Mouse (Mus musculus): ENCODE data around the gene Tspan31. TPM values are rescaled to one million over a fixed set of nuclear protein-coding genes. Genes with fewer than 3 reads are reported as not detected.
A peak's percentile ranks its signal among the peaks of the same experiment; 100 is the strongest.

Tspan31 gene
- total and polyA plus RNA-seq, 2 experiments from 2014 or later, result 98.1 to 105 TPM

DNA sequence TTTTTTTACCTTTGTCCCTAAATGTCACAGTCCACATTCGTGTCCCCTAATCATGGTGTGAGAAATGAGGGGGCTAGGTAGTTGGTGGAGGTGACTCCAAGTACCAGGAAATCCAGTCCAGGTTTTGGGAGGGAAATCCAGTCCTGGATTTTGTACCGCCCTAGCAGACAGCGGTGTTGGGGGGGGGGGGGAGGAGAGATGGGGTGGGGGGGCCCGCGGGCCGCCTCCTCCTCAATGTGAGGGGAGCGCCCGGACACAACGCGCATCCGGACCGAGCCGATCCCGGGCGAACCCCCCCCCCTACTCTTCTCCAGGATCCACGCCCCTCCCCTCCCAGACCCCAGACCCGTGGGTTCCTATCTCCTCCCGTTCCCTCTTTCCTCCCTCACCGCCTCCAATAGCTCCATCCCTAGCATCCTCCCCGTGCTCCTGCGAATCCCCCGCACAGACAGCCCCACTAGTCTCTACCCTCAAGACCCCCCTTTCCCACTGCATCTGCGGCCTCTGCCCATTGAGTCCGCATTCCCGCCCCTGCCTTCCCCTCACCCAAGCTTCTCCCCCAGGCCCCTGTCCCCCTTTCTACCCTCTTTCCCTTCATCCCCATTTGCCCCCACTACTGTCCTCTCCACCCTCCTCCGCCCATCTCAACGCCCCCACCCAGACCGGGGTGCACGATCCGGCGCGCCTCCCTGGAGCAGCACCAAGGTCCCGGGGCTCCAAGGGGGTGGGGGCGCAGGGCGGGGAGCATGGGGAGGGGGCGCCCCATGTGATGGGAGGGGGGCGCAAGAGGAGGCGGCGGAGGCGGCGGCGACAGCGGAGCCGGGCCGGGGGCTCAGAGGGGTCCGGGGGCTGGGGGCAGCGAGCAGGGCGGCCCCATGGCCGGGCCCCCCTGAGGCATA, 8.9 kb upstream of the Tspan31 start:
- Histone ChIP-seq H3K9me3 (ENCODE audit: low read length) (no peaks in the 10 kb centered on the region), H3K36me3 (ENCODE audit: insufficient read depth) (peaks cover 9% of the 10 kb centered on the region; the same call in 1 of the 2 replicates), H3K4me1 (ENCODE audit: insufficient read depth) (peaks cover 25% of the 10 kb centered on the region), H3K4me2 (ENCODE audit: low read depth) (peak overlapping the region; percentile 97), H3K4me3 (ENCODE audit: low read depth, low read length) (peak overlapping the region; percentile 87), H3K9ac (peak overlapping the region; percentile 90), H3K27me3 (ENCODE audit: insufficient read depth, low read length) (peaks cover 4% of the 10 kb centered on the region; the same call in 1 of the 2 replicates), H3K27ac (ENCODE audit: low read depth, low read length) (peak overlapping the region; percentile 89)
- no peak for TF ChIP-seq CTCF (IDR thresholded peaks at IDR 0.05; ENCODE audit: low read depth)
- peak; percentile 92 for DNase-seq
- WGBS, result under 1% methylated on average over 28 of the region's 49 CpGs
- peak; percentile 75 for ATAC-seq

DNA sequence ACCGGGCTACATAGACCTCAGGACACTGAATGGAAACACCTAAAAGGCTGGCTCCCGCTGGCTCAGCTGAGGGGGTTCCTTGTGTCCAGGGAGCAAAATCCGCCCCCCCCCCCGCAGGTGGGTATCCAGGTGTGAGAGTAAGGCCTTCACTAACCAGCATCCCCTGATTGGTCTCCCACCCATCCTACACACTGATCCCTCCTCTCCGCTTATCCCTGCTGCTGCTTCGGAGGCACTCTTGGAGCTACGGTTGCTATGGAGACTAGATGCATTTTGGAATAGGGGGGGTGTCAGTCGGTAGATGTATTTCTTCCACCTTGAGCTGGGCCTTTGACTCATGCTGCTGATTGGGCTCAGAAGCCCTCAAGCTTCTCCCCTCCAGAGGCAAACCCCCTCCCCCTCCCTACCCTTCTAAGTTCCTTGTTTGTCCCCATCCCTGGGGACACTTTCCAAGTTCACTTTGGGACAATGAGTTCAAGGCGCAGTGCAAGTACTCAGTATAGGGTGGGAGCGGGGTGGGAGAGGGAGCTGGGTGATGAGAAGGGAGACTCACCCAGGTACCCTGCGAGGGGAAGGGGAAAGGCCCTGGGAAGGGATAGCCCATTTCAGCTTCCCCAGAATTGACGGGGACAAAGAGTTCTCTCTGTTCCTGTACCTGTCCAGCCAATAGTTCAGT, 8.1 kb upstream of the Tspan31 start:
- H3K9me3 ChIP-seq (ENCODE audit: low read length), result no peaks in the 10 kb centered on the region
- H3K9ac ChIP-seq, result peak overlapping the region; percentile 90
- H3K36me3 ChIP-seq (ENCODE audit: insufficient read depth), result peaks cover 6% of the 10 kb centered on the region; the same call in 1 of the 2 replicates
- peaks cover 25% of the 10 kb centered on the region for H3K4me1 ChIP-seq (ENCODE audit: insufficient read depth)
- TF ChIP-seq CTCF (IDR thresholded peaks at IDR 0.05; ENCODE audit: low read depth), result no peak
- H3K4me3 ChIP-seq (ENCODE audit: low read depth, low read length), result peak overlapping the region; percentile 87
- peak; percentile 80 for DNase-seq
- peaks cover 4% of the 10 kb centered on the region; the same call in 1 of the 2 replicates for H3K27me3 ChIP-seq (ENCODE audit: insufficient read depth, low read length)
- H3K4me2 ChIP-seq (ENCODE audit: low read depth), result peak overlapping the region; percentile 97
- ATAC-seq, result peak; percentile 76
- WGBS, result 2% methylated on average over 12 of the region's 12 CpGs
- peak overlapping the region; percentile 89 for H3K27ac ChIP-seq (ENCODE audit: low read depth, low read length)

DNA sequence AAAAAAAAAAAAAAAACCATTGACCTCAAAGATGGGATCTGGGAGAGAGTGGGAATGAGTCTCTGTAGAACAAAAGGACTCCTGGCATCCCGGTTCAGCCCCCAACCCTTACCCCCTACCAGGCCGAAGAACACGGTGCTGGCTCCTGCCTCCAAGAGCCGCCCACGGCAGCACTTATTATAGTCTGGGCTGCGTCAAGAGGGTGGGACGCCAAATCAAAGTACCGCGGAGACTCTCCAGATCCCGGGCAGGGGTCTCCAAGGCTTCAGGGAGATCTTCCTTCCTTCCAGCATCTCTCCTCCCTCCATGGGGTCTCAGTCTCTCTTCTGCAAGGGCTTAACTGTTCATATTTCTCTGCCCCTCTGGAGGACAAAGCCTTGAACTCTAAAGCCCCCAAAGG, 7.5 kb upstream of the Tspan31 start:
- H3K4me2 ChIP-seq (ENCODE audit: low read depth), result peak overlapping the region; percentile 97
- H3K4me3 ChIP-seq (ENCODE audit: low read depth, low read length), result peak overlapping the region; percentile 87
- peak overlapping the region; percentile 90 for H3K9ac ChIP-seq
- peaks cover 20% of the 10 kb centered on the region for H3K4me1 ChIP-seq (ENCODE audit: insufficient read depth)
- 6% methylated on average over 10 of the region's 10 CpGs for WGBS
- no peaks in the 10 kb centered on the region; the same call in 1 of the 2 replicates for H3K36me3 ChIP-seq (ENCODE audit: insufficient read depth)
- DNase-seq (no peak), ATAC-seq (peak; percentile 4)
- no peaks in the 10 kb centered on the region for H3K27me3 ChIP-seq (ENCODE audit: insufficient read depth, low read length)
- no peak for TF ChIP-seq CTCF (IDR thresholded peaks at IDR 0.05; ENCODE audit: low read depth)
- peak overlapping the region; percentile 89 for H3K27ac ChIP-seq (ENCODE audit: low read depth, low read length)
- H3K9me3 ChIP-seq (ENCODE audit: low read length), result no peaks in the 10 kb centered on the region

DNA sequence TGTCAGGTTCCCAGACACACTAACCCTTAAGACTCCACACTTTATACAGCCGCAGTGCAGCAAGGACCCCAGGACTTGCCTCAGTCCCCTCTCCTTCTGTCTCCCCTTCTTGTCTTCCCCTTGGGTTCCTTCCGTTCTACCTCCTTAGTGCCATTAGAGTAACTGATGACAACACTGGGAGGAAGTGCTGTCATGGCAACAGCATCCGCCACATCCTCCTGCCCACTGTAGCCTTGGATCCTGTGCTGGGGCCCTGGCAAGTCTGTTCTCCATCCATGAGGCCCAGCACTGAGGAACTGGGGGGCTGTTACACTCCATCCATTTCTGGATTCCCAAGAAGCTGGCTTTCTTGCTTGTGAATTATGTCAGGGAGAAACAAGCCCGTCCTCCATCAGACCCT, 6.0 kb upstream of the Tspan31 start:
- TF ChIP-seq CTCF (IDR thresholded peaks at IDR 0.05; ENCODE audit: low read depth), result no peak
- ATAC-seq, result no peak
- Histone ChIP-seq H3K9me3 (ENCODE audit: low read length) (no peaks in the 10 kb centered on the region), H3K36me3 (ENCODE audit: insufficient read depth) (no peaks in the 10 kb centered on the region), H3K27me3 (ENCODE audit: insufficient read depth, low read length) (no peaks in the 10 kb centered on the region), H3K27ac (ENCODE audit: low read depth, low read length) (0 out of 2 replicates have a peak overlapping the region, but pooled peaks have one; percentile 4), H3K4me3 (ENCODE audit: low read depth, low read length) (no peak overlapping the region), H3K4me1 (ENCODE audit: insufficient read depth) (0 out of 2 replicates have a peak, but pooled peaks cover 9% of the 10 kb centered on the region), H3K9ac (no peak overlapping the region), H3K4me2 (ENCODE audit: low read depth) (0 out of 2 replicates have a peak overlapping the region, but pooled peaks have one; percentile 10)
- 39% methylated on average over 4 of the region's 4 CpGs for WGBS
- DNase-seq, result no peak

DNA sequence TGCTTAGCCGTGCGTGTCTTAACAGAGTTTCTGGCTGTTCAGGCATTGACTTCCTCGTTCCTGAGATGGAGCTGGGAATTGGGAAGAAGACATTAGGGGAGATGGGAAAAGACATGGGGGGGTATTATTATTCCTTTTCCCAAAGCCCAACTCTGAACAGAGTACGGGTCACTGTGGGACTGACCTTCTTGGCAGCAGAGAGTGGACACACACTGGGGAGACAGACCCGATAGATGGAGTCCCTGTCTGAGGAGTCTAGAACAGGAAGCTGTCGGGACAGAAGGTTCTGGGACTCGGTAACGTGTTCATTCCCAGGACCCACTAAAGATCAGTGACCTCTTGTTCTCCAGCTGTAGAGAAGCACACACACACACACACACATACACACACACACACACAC, 5.6 kb upstream of the Tspan31 start:
- Histone ChIP-seq H3K4me2 (ENCODE audit: low read depth) (no peak overlapping the region), H3K4me1 (ENCODE audit: insufficient read depth) (0 out of 2 replicates have a peak, but pooled peaks cover 8% of the 10 kb centered on the region), H3K36me3 (ENCODE audit: insufficient read depth) (no peaks in the 10 kb centered on the region), H3K9me3 (ENCODE audit: low read length) (no peaks in the 10 kb centered on the region), H3K4me3 (ENCODE audit: low read depth, low read length) (no peak overlapping the region), H3K27ac (ENCODE audit: low read depth, low read length) (no peak overlapping the region), H3K9ac (no peak overlapping the region), H3K27me3 (ENCODE audit: insufficient read depth, low read length) (no peaks in the 10 kb centered on the region)
- 76% methylated on average over 8 of the region's 8 CpGs for WGBS
- no peak for TF ChIP-seq CTCF (IDR thresholded peaks at IDR 0.05; ENCODE audit: low read depth)
- ATAC-seq (no peak), DNase-seq (no peak)

DNA sequence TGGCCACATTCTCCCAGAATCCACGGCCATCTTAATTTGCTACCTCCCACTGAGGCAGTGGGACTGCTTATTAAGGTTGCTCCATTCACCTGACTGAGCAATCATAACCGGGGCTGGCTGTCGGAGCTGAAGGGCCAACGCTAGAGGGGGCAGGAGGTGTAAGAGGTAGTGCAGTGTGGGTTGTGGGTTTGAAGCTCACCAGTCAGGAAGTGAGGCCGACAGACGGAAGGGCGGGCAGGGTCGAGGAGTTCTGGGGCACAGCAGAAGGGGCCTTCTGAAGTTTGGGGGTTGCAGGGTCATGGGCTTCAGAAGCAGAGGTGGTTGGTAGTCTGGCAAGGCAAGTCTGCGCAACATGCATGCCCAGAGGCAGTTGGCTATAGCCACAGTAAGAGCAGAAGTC, 5.0 kb upstream of the Tspan31 start, which contains the start of gene Agap2:
Agap2 (plus strand) TSS at position 205 of the 400 bp plus-strand sequence.
- H3K9me3 ChIP-seq (ENCODE audit: low read length), result no peaks in the 10 kb centered on the region
- H3K4me2 ChIP-seq (ENCODE audit: low read depth), result 0 out of 2 replicates have a peak within 1 kb of the TSS, but pooled peaks have one; percentile 10
- H3K4me1 ChIP-seq (ENCODE audit: insufficient read depth), result 0 out of 2 replicates have a peak, but pooled peaks cover 8% of the 10 kb centered on the region
- H3K9ac ChIP-seq, result no peak within 1 kb of the TSS
- 0 out of 2 replicates have a peak within 1 kb of the TSS, but pooled peaks have one; percentile 4 for H3K27ac ChIP-seq (ENCODE audit: low read depth, low read length)
- DNase-seq (no peak), ATAC-seq (no peak)
- no peak for TF ChIP-seq CTCF (IDR thresholded peaks at IDR 0.05; ENCODE audit: low read depth)
- H3K36me3 ChIP-seq (ENCODE audit: insufficient read depth), result no peaks in the 10 kb centered on the region
- H3K27me3 ChIP-seq (ENCODE audit: insufficient read depth, low read length), result no peaks in the 10 kb centered on the region
- WGBS, result 67% methylated on average over 9 of the region's 9 CpGs
- H3K4me3 ChIP-seq (ENCODE audit: low read depth, low read length), result no peak within 1 kb of the TSS

All from forebrain, postnatal 0 days (tissue).